ENCODE assay signal across 16 mouse cellular contexts in the genomic region with DNA sequence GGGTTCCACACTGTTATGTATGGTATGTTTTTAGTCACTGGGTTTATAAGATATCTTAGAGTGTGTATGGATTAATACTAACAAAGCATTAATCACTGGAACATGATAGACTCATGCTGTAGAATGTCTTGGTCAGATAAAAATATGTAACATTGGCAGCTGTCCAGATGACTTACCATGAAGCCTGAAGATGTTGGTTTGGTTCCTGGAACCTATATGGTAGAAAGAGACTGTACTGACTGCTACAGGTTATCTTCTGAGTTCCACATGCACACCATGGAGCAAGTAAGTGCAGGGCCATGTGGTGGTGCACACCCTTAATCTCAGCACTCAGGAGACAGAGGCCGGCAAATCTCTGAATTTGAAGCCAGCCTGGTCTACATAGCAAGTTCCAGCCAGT.
"Had no signal": no experiment of that assay in that cellular context is flagged by ENCODE, and none has a peak within 500 bp of the region (broad histone marks: within the 10 kb centered on the region; RNA-seq: fewer than 3 reads in every experiment).

No protein-coding gene starts in this region.

- H3K9me3 ChIP-seq: intestine, embryonic 15.5 days; limb, embryonic 13.5 days; midbrain, embryonic 10.5 days; neural tube, embryonic 15.5 days had no signal

- H3K27ac ChIP-seq: intestine, embryonic 15.5 days; layer of hippocampus, adult 2 months; limb, embryonic 13.5 days; midbrain, embryonic 10.5 days; neural tube, embryonic 15.5 days had no signal

- H3K27me3 ChIP-seq: intestine, embryonic 15.5 days; limb, embryonic 13.5 days; neural tube, embryonic 15.5 days had no signal

- H3K9ac ChIP-seq: intestine, embryonic 15.5 days; limb, embryonic 13.5 days; neural tube, embryonic 15.5 days had no signal

- H3K4me2 ChIP-seq: intestine, embryonic 15.5 days; limb, embryonic 13.5 days; neural tube, embryonic 15.5 days had no signal

- H3K4me1 ChIP-seq: intestine, embryonic 15.5 days; limb, embryonic 13.5 days; midbrain, embryonic 10.5 days; neural tube, embryonic 15.5 days had no signal

- ATAC-seq: intestine, embryonic 15.5 days had no signal

- H3K4me3 ChIP-seq: intestine, embryonic 15.5 days; layer of hippocampus, adult 2 months; limb, embryonic 13.5 days; midbrain, embryonic 10.5 days; myocyte; neural tube, embryonic 15.5 days had no signal

- DNase-seq: kidney, adult 18-20 months; kidney, postnatal 10 days; kidney, postnatal 4 days; left cerebral cortex, postnatal 4 days; lung, adult 18-20 months; midbrain, embryonic 14.5 days; right cerebral cortex, adult 18-20 months; right cerebral cortex, postnatal 25 days; thymus, adult 18-20 months; thymus, postnatal 14 days had no signal
